Mouse (Mus musculus) urinary bladder, postnatal 10 days (tissue): Measurements from ENCODE around the gene Entr1.

ENCODE experiments used
- DNase-seq: peaks from one replicate; pipeline ENCODE4 v3.0.0; 2022; ENCODE audit warnings: low spot score

The Entr1 gene

DNA sequence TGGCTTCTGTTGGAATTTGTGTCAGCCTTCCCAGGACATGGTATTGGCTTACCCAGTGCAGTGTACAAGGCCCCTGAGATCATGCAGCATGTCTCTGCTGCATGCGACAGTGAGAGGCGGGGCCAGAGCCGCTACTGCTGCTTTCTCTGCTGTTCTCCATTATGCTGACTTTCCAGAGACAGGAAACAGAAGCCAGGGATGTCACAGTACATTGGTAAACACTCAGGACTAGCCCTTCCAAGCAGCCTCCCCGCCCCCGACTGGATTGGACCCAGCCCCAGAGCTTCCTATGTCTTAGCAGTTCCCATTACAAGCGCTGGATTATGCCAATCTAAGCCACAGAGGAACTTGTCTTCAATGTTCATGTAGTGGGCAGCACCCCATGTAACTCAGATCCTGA lies 40.9 kb downstream of the Entr1 start:
- DNase-seq: no peak

DNA sequence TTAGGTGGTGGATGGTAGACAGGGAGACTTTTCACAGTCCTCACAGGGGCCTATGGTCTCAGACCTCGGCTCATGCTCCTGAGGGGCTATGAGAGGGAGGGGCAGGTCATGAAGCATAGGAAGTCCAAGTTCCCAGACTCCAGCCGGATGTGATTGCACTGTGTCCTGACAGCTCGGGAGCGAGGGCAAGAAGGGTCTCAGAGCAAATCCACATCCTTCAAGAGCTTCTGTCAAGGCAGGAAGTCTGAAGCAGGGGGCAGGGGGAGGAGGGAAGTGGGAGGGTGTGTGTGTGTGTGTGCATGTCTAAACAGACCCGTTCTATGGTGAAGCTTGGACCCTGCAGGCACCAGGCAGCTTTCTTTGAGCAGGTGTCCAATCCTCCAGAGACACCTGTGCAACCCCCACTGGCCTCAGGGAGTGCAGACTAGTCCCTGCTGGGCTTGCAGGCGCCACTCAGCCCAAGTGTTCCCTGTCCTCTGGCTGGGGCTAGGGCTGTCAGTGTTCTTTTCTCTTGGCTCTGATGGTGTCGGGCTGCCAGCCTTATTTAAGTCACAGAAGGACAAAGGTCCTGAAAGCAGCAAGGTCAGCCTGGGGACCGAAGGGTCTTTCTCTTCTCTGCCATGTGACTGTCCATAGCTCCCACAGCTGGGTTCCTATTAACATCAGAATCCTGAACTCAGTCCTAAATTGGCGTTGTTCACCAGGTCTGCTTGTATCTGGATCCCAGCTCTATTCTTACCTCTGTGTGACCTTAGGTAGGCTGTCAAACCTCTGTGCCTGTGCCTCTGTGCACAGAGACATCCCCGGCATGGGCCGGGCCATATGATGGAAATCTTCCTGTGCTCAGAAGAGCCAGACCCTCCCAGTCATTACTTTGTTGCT lies 46.3 kb downstream of the Entr1 start:
- no peak for DNase-seq

DNA sequence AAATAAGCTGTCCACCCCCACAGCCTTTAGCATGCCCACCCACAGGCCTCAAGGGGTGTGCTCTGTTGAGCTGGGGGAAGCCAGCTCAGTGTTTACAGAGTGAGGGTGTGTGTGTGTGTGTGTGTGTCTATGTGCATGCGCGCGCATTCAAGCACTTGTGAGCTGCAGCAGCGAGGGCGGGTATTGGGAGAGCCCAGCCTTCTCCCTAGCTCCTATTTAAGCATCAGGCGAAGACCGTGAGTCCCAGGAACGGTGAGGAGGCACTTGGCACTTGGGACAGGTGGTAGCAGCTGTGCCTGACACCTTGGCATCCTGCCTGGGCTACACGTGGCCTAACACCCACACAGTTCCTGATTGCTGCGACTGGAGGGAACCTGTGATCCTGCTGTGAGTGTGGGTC lies 47.1 kb downstream of the Entr1 start:
- DNase-seq: peak; percentile 29

DNA sequence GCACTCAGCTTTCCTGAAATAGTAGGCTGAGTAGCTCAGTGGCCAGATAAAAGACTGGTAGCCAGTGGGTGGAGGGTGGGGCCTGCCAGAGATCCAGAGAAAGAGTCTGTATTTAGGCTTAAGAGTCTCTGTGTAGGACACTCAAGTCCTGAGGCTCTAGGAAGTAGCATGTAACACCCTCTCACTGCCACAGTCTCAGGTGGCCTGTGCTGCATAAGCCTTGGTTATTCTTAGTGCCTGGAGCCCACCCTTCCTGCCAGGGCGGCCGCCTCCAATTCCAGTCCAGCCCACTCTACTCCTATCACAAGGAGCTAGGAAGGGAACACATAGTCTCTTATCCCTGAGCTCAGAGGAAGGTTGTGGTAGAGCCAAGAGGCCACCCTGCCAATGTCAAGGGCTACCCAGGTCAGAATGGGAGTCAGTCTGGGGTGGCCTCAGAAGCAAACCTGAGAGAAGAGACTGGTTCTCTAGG lies 47.6 kb downstream of the Entr1 start:
- DNase-seq: no peak

DNA sequence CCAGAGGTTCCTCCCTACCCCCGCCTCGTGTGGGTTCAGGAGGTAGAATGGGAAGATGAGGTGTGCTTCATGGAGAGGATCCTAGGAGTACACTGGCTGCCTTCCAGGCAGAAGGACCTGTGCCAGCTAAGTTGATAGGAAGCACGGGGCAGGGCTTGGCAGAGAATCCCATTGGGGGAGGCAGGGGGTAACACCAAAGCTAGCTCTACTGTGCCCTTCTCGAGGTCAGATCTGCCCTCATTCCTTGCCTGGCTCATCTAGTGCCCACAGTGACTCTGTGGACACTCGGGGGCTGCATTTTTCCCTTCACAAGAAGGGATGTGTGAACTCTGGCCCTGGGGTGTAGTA lies 49.9 kb downstream of the Entr1 start:
- no peak for DNase-seq

DNA sequence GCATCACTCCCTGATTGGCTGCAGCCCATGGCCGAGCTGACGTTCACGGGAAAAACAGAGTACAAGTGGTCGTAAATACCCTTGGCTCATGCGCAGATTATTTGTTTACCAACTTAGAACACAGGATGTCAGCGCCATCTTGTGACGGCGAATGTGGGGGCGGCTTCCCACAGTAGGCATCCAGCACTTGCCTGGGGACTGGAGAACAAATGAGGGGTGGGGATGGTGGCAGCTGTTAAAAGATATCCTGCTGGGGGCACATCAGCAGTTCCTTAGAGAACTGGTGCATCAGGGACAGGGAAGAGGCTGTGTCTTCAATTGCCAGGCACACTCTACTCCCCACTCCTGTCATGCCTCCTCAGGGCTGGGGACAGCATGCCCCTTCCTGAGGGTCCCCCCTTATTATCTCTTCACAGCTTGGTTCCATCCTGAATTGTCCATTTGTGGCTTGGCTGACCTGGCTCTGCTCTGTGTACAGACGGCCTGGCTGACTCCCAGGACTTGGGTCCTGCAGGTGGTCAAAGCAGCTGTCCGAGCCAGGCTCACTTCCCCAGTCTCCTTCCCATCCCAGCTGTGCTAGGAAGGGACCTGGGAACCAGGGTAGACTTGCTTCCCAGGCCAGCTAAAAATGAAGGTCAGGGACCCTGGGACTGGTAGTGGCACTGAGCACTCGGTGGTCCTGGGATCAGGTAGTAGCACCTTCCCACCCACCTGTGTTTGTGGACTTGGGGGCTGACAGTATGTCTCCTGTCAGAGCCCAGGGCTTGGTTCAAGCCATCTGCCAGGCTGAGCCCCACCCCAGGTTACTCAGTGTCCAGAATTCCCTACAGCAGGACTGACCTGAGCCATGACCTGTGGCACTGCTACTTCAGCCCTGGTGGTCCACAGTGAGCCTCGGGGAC lies 50.6 kb downstream of the Entr1 start:
- DNase-seq: no peak
